Mouse (Mus musculus): ENCODE measurements around the gene Ptpa. TPM values are rescaled to one million over a fixed set of nuclear protein-coding genes. Genes with fewer than 3 reads are reported as not detected.

The Ptpa gene
- total RNA-seq, 1 experiment from 2014 or later, result 47.8 TPM

DNA sequence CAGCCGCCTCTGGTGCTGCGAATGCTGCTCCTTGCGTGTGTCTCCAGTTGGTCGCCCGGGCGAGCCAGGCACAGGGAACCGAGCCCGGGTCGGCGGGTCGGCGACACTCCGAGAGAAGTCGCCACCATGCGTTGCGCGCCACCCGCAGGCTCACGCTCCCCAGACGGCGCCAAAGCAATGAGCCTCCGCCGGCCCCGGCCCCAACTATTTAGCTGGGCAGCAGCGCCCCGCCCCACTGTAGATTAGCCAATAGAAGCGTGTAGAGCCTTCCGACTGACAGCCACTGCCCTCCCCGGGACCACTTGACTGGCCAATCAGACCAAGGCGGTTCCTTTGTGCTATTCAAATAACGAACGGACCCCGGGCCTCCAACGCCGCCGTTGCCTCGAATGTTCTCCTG is 58.2 kb downstream of the Ptpa start, which contains the start of gene Ier5l:
Gene Ier5l, minus strand, starts transcription at position 181 of the 400 bp plus-strand sequence.
- ATAC-seq (ENCODE audit: extremely low read depth, insufficient number of reproducible peaks, low FRiP score, poor library complexity, severe bottlenecking), result peak; percentile 66

DNA sequence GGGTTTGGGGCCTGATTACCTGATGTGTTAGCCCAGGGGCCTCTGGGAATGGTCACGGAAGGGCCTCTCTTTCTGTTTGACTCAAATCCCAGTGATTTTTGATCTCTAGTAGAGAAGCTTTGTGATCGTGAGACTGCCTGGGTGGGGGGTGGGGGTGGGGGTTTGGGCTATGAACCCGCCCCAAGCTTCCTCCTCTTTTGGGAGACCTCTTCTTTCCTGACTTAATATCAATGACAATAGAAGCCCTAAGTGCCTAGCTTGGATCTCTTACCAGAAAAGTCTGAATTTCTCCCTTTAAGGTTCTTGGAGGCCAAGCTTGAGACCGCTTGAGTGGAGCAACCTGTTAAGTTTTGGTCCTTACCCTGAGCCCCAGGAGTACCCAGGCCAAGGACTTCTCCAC is 58.9 kb downstream of the Ptpa start:
- no peak for ATAC-seq (ENCODE audit: extremely low read depth, insufficient number of reproducible peaks, low FRiP score, poor library complexity, severe bottlenecking)

DNA sequence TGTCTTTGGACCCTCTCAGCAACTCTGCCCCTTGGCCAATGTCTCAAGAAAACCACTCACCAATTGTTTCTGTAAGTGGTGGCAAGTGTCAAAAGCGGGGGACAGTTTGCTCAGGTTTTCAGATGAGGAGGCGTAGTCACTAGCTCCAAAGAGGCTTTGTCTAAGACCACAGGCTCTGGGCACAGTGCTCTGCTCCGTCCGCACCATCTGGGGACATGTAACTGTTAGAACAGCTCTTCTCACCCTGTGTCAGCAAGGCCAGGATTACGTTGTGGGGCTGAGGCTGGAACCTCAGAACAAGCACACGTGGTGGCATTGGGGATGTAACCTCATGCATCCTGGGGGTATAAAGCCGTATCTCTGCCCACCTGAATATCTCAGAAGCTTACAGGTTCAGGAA is 59.6 kb downstream of the Ptpa start:
- ATAC-seq (ENCODE audit: extremely low read depth, insufficient number of reproducible peaks, low FRiP score, poor library complexity, severe bottlenecking), result no peak

DNA sequence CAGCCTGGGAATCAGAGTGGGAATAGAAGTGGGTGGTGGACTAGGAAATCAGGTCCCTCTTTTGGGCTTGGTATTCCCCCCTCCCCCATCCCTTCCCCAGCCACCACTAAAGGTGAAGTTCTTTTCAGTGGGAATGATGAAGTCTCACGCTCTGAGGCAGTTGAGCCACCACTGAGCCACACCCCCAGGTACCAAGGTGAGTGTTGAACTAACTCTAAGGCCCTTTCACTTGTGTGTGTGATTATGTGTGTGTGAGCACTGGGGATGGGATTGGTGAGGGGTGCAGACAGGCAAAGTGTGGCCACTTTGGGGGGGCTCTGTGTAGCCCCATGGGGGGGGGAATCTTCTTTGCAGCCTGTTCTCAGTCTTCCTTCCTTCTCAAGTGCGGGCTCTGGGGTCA is 60.4 kb downstream of the Ptpa start:
- no peak for ATAC-seq (ENCODE audit: extremely low read depth, insufficient number of reproducible peaks, low FRiP score, poor library complexity, severe bottlenecking)

DNA sequence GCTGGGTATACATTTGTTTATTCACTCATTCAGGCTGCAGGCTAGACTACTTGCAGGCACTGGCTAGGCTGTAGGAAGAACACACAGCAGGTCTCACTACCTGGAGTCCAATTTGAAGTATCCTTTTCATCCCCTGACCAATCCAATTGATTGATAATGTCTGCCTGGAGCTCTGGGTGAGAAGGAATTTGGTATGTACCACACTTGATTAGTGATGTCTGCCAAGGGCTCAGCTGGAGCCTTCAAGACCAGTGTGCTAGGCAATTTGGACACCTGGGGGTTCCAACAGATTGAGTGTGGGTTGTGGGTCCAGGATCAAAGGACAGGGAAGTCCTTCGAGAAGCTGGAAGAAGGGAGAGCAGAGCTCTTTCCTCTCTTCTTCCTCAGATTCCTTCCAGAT is 62.7 kb downstream of the Ptpa start:
- ATAC-seq (ENCODE audit: extremely low read depth, insufficient number of reproducible peaks, low FRiP score, poor library complexity, severe bottlenecking), result no peak

DNA sequence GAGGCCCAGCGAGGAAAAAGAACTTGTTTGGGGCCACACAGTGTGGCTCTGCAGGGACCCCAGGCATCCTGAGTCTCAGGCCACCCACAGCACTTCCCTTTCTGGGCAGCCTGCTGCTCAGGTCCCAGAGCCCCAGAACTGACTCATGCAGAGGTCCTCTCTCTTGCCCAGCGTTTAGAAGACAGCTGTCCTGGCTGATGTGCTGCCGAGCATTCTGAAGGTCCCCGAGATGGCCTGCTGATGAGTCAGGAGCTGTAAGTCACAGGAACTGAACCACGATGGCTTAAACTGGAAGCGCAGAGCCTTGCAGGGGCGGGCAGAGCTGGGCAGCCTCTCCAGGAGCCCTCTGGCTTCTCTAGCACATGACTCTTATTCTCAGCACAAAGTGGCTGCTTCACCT is 71.8 kb downstream of the Ptpa start:
- ATAC-seq (ENCODE audit: extremely low read depth, insufficient number of reproducible peaks, low FRiP score, poor library complexity, severe bottlenecking), result no peak

DNA sequence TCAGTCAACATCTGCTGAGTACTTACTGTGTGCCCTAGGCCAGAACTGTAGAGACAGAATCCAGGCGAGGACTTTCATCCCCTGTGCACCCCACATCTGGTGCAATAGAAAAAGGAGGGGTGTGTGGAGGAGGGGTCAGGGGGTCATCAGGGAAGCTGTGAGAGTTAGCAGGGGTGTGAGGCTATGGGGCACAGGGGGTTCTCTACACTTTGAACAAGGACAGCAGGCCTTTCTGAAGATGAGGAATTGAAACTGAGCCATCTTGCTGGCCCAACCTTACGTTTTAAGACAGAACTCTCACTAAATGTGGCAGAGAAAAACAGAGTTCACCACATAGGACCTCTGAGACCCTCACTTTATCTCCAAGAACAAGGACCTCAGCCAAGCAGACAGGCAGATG is 74.5 kb downstream of the Ptpa start:
- no peak for ATAC-seq (ENCODE audit: extremely low read depth, insufficient number of reproducible peaks, low FRiP score, poor library complexity, severe bottlenecking)

DNA sequence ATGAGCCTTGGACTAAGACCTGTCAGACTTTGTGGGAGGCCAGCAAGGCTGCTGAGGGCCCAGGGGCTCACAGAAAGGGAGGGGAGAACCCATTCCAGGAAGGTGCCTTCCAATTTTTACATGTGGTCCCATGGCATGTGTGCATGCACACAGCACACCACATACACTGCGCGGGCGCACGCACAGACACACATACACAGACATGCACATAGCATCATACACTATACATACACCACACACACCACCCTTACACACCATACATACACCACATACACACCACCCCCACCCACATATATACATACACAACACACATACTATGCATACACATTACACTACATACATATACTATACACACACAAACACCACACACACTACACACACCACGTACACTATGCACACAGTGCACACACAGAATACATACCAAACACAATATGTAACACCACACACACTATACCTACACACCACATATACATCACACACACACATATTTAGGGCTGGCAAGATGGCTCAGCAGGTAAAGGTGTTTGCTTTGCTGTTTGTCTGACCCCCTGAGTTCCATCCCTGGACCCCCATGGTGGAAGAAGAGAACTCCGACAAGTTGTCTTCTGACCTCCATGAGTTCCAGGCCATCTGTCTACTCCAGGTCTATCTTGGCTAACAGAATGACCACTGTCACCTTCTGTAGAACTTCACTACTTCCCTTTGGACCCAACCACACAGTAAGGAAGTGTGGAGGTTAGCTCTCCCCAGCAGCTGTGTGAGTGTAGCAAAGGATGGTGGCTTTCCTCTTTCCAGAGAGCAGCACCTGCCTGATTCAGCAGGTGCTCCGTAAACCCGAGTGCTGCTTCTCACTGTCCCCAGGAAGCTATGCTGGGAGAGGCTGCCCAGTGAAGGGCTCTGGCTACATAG is 79.4 kb downstream of the Ptpa start:
- ATAC-seq (ENCODE audit: extremely low read depth, insufficient number of reproducible peaks, low FRiP score, poor library complexity, severe bottlenecking), result no peak

DNA sequence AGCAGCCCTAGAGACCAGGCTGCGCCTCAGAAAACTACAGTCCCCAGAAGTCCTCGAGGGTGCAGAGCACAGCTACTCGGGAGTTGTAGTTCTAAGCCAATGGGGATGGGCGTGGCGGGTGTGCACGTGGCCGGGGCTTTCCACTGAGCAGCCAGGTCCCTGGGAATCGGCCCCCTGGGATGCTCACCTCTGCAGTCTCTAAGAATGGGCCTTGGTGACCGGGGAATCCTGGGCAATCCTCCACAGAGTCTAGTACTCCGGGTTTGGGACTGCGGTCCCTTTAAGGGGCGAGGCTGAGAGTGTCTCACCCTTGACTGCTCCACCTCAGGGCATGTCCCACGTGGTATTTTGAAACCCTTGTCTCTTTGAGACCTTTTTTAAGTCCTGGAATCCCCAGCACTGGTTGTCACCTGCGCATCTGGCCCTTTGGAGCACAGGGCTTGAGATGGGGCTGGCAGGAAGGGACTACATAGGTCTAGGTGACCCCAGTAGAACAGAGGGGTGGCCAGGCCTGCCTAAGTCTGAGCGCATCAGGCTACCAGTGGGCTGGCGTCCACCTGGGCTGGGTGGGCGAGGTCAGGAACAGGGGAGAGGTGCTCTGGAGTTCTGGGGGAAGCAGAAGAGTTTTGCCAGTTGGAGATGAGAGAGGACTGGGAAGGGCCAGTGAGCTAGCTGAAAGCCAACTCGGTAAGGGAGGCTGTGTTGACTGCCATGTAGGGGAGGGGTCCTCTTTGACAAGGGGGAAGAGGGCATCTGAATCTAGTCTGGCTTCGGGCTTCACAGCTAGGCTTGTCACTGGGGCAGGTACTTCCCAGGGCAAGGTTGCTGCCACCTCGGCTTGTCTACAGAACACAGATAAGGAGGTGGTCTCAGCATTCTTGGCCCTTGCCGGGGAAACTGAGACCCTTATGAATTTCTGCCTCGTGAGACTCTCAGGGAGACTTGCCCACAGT is 80.3 kb downstream of the Ptpa start:
- ATAC-seq (ENCODE audit: extremely low read depth, insufficient number of reproducible peaks, low FRiP score, poor library complexity, severe bottlenecking), result peak; percentile 62

Other genes with a start within 250 kb of the Ptpa start
- gene Endog, start 244.5 kb upstream of the Ptpa start, total RNA-seq (2017), result 1.3 and 3.9 TPM in 2 replicates
- gene Spout1, start 237.6 kb upstream of the Ptpa start, total RNA-seq (2017), result 8.3 and 15.7 TPM in 2 replicates
- gene Kyat1, start 210.2 kb upstream of the Ptpa start, total RNA-seq (2017), result 7.1 and 7.5 TPM in 2 replicates
- 20.7 and 22.5 TPM in 2 replicates for gene Lrrc8a, start 178.3 kb upstream of the Ptpa start, total RNA-seq (2017)
- gene Gm28035, start 175.5 kb upstream of the Ptpa start, total RNA-seq (2017), result 2.0 and 2.9 TPM in 2 replicates
- gene Phyhd1, start 149.8 kb upstream of the Ptpa start, total RNA-seq (2017), result 3.8 and 6.0 TPM in 2 replicates
- not detected in 2 replicates for gene Gm28038, start 135.0 kb upstream of the Ptpa start, total RNA-seq (2017)
- 9.0 and 10.3 TPM in 2 replicates for gene Dolk, start 129.7 kb upstream of the Ptpa start, total RNA-seq (2017)
- gene Nup188, start 129.6 kb upstream of the Ptpa start, total RNA-seq (2017), result 14.6 and 14.8 TPM in 2 replicates
- 39.0 and 44.3 TPM in 2 replicates for gene Sh3glb2, start 56.7 kb upstream of the Ptpa start, total RNA-seq (2017)
- 6.0 and 11.2 TPM in 2 replicates for gene Miga2, start 51.8 kb upstream of the Ptpa start, total RNA-seq (2017)
- 19.8 and 21.2 TPM in 2 replicates for gene Dolpp1, start 23.8 kb upstream of the Ptpa start, total RNA-seq (2017)
- gene Crat, start 226 bp upstream of the Ptpa start, total RNA-seq (2017), result 15.3 and 16.2 TPM in 2 replicates
- gene Ier5l, start 58.2 kb downstream of the Ptpa start, total RNA-seq (2017), result 0.23 and 0.25 TPM in 2 replicates
- 0.58 and 0.98 TPM in 2 replicates for gene Cstad, start 179.0 kb downstream of the Ptpa start, total RNA-seq (2017)

Measured in neutrophil, adult 5-6 weeks (primary cell).